9 mouse cellular contexts compared by ENCODE assay signal in genomic region chr4:59188474-59188801, GRCm38 (mm10). TPM values are rescaled to one million over a fixed set of nuclear protein-coding genes. Genes with fewer than 3 reads are reported as not detected.
DNase-seq lines count a peak whose midpoint lies in the region; ATAC-seq and TF ChIP-seq lines count a peak whose summit lies in the region.
"Had no signal": no experiment of that assay in that cellular context is flagged by ENCODE, and none has a peak within 500 bp of the region (broad histone marks: within the 10 kb centered on the region; RNA-seq: fewer than 3 reads in every experiment).

No protein-coding gene starts in this region.

- H3K27me3 ChIP-seq in heart, embryonic 12.5 days (replicated peaks), result no peaks in the 10 kb centered on the region
- H3K27me3 ChIP-seq in ES-Bruce4 (ENCODE audit: control insufficient read depth, insufficient read depth, low read length, poor library complexity, severe bottlenecking), result no peaks in the 10 kb centered on the region
- H3K27me3 ChIP-seq in hindbrain, embryonic 10.5 days (ENCODE audit: insufficient read depth, poor library complexity, severe bottlenecking), result no peaks in the 10 kb centered on the region
- no peaks in the 10 kb centered on the region for H3K27me3 ChIP-seq in megakaryocyte, embryonic 14.5 days (replicated peaks)

- DNase-seq in heart, postnatal 4 days, result no peak
- no peak for DNase-seq in hindbrain, embryonic 10.5 days (ENCODE audit: low spot score)
- DNase-seq in adrenal gland, postnatal 10 days, result no peak
- DNase-seq in embryo, embryonic 9.5 days (ENCODE audit: extremely low spot score), result no peak
- no peak for DNase-seq in spleen, adult 12 weeks (ENCODE audit: low spot score)

- no peak for TF ChIP-seq EP300 in ES-Bruce4 (IDR thresholded peaks at IDR 0.05; ENCODE audit: insufficient read depth, low read depth, low read length)

- H3K4me3 ChIP-seq in heart, embryonic 12.5 days, result peak overlapping the region; percentile 78
- H3K4me3 ChIP-seq in ES-Bruce4 (ENCODE audit: low read depth, low read length), result peak overlapping the region; percentile 77
- peak overlapping the region; percentile 85 for H3K4me3 ChIP-seq in hindbrain, embryonic 10.5 days
- H3K4me3 ChIP-seq in megakaryocyte, embryonic 14.5 days (replicated peaks), result peak overlapping the region; percentile 99

- H3K4me2 ChIP-seq in heart, embryonic 12.5 days, result peak overlapping the region; percentile 86

- peaks cover 6% of the 10 kb centered on the region for H3K4me1 ChIP-seq in heart, embryonic 12.5 days (replicated peaks)
- no peaks in the 10 kb centered on the region for H3K4me1 ChIP-seq in ES-Bruce4 (ENCODE audit: control insufficient read depth, insufficient read depth, low read length)
- H3K4me1 ChIP-seq in hindbrain, embryonic 10.5 days (replicated peaks), result peaks cover 12% of the 10 kb centered on the region
- peaks cover 21% of the 10 kb centered on the region for H3K4me1 ChIP-seq in megakaryocyte, embryonic 14.5 days

- ATAC-seq in heart, embryonic 12.5 days (ENCODE audit: insufficient number of reproducible peaks, low FRiP score), result no peak

- no peak for TF ChIP-seq POLR2A in ES-Bruce4 (IDR thresholded peaks at IDR 0.05; ENCODE audit: insufficient read depth, low read length)

- TF ChIP-seq CTCF in ES-Bruce4 (IDR thresholded peaks at IDR 0.05; ENCODE audit: low read depth, low read length), result no peak

- H3K27ac ChIP-seq in heart, embryonic 12.5 days (ENCODE audit: poor library complexity, severe bottlenecking), result peak overlapping the region; percentile 95
- peak overlapping the region; percentile 41; the same call in 1 of the 2 replicates for H3K27ac ChIP-seq in ES-Bruce4 (ENCODE audit: insufficient read depth, low read length)
- peak overlapping the region; percentile 97 for H3K27ac ChIP-seq in hindbrain, embryonic 10.5 days

- H3K9me3 ChIP-seq in heart, embryonic 12.5 days (replicated peaks), result no peaks in the 10 kb centered on the region
- H3K9me3 ChIP-seq in ES-Bruce4 (replicated peaks; ENCODE audit: control insufficient read depth, insufficient read depth, low read length, poor library complexity, severe bottlenecking), result no peaks in the 10 kb centered on the region
- no peaks in the 10 kb centered on the region for H3K9me3 ChIP-seq in hindbrain, embryonic 10.5 days
- H3K9me3 ChIP-seq in megakaryocyte, embryonic 14.5 days, result no peaks in the 10 kb centered on the region

- WGBS in heart, embryonic 12.5 days, result 30% methylated on average over 4 of the region's 4 CpGs
- WGBS in hindbrain, embryonic 10.5 days, result 40% methylated on average over 4 of the region's 4 CpGs

- no peaks in the 10 kb centered on the region for H3K36me3 ChIP-seq in heart, embryonic 12.5 days
- no peaks in the 10 kb centered on the region for H3K36me3 ChIP-seq in ES-Bruce4 (ENCODE audit: control insufficient read depth, insufficient read depth, low read length, poor library complexity, severe bottlenecking)
- peaks cover 3% of the 10 kb centered on the region; the same call in 1 of the 2 replicates for H3K36me3 ChIP-seq in hindbrain, embryonic 10.5 days
- no peaks in the 10 kb centered on the region for H3K36me3 ChIP-seq in megakaryocyte, embryonic 14.5 days (replicated peaks; ENCODE audit: low read length)

- H3K9ac ChIP-seq in heart, embryonic 12.5 days, result peak overlapping the region; percentile 91; the same call in 1 of the 2 replicates
- peak overlapping the region; percentile 83 for H3K9ac ChIP-seq in ES-Bruce4 (ENCODE audit: low read depth, poor library complexity, severe bottlenecking)

RNA-seq across cellular contexts. Expression of gene Ugcg, which starts 0.6 kb away (rescaled TPM):
- polyA plus RNA-seq in heart, embryonic 12.5 days (2016; fragmentation: Nextera tagmentation; extraction: Ambion mirVana), result 12.3 and 12.5 TPM in 2 replicates
- total RNA-seq in heart, postnatal 4 days (2021), result 10 to 100 TPM; 26.8 to 29.2 TPM
- 60.0 and 61.2 TPM in 2 replicates for polyA plus RNA-seq in ES-Bruce4 (2011; ENCODE audit: insufficient read depth, insufficient read length, low read depth, missing spikeins)
- 9.0 and 10.0 TPM in 2 replicates for polyA plus RNA-seq in hindbrain, embryonic 10.5 days (2016; fragmentation: Nextera tagmentation; extraction: Ambion mirVana)
- polyA plus RNA-seq in megakaryocyte, embryonic 14.5 days (2012; ENCODE audit: insufficient read depth, low replicate concordance), result 1.4 and 3.1 TPM in 2 replicates
- total RNA-seq in adrenal gland, postnatal 10 days (2021), result 10 to 100 TPM; 36.0 to 45.7 TPM

RNA-seq across cellular contexts. Expression of gene AI481877, which starts 49.7 kb away (rescaled TPM):
- not detected in 2 replicates for polyA plus RNA-seq in heart, embryonic 12.5 days (2016; fragmentation: Nextera tagmentation; extraction: Ambion mirVana)
- not detected for total RNA-seq in heart, postnatal 4 days (2021)
- polyA plus RNA-seq in ES-Bruce4 (2011; ENCODE audit: insufficient read depth, insufficient read length, low read depth, missing spikeins), result 0.85 and 1.0 TPM in 2 replicates
- not detected in 2 replicates for polyA plus RNA-seq in hindbrain, embryonic 10.5 days (2016; fragmentation: Nextera tagmentation; extraction: Ambion mirVana)
- polyA plus RNA-seq in megakaryocyte, embryonic 14.5 days (2012; ENCODE audit: insufficient read depth, low replicate concordance), result 0.35 TPM in 1 of 2 replicates, not detected in the other
- total RNA-seq in adrenal gland, postnatal 10 days (2021), result under 1 TPM in 1 of 2 experiments, not detected in 1; 0.15 TPM
- total RNA-seq: gastrocnemius, postnatal 10 days had no signal

Comparison
In these comparisons a context has a peak if more than half of its experiments do, and no peak if none do; other contexts are left out.
1. H3K27ac ChIP-seq: peak in every context shown above with its lines; median percentile 97 in hindbrain, embryonic 10.5 days; 95 in heart, embryonic 12.5 days; 41 in ES-Bruce4.